Mouse (Mus musculus) CD4-positive helper T cell, adult 2 months (primary cell): ENCODE results near the gene Angel1.

ENCODE experiments used
- DNase-seq: peaks from one replicate; pipeline ENCODE4 v3.0.0-alpha.2; 2012; ENCODE audit warnings: low read depth, missing footprints, low spot score

Gene Angel1

DNA sequence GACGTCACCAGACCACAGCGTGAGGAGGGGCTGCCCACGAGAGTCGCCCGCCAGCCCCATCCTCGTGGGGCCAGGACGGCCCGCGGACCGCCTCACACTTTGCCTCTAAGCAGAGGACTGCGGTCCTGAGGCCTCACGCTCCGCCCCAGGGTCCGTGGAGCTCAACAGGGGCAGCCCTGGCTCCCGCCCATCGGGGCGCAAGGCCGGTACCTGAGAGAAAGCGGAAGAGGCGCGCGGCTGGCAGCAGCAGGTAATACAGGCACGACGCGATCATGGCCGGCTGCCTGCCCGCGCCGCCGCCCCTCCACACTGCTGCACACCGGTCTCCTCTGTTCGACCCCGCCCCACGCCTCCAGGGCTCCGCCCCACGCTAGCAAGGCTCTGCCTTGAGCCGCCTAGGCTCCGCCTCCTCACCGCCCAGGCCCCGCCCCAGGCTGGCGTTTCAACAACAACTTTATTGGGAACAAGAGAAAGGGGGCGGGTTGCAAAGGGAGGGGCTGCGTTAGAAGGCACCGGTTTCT, at the start of gene Angel1:
TSS of gene Angel1 (minus strand) at position 341 of the 521 bp plus-strand sequence.
- peak; percentile 98 for DNase-seq

- DNase-seq: no peak
Observed at GRCm38 (mm10) chr12:86775561-86776280, 49.5 kb upstream of the Angel1 start.

GRCm38 (mm10) chr12:86772551-86772950, 46.3 kb upstream of the Angel1 start:
- no peak for DNase-seq

- DNase-seq: peak; percentile 86
Observed at GRCm38 (mm10) chr12:86771823-86772427, 45.7 kb upstream of the Angel1 start.

DNA sequence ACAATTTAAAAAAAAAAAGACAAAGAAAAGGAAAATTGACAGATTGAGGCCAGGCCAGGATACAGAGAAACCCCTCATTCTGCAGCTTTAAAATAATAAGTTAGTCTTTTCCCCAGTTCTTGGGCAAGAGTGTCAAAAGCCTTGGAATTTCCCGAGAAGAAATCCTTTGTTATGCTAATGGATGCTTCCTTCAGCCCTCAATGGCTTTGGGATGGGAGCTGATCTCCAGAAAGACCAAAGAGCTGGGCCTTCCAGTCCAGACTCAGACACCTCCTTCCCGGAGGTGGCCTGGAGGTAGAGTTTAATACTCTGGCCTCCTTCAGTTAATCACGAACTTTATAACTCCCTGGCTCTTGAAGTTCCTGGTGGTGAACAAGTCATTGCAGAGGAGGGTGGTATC, 44.7 kb upstream of the Angel1 start:
- DNase-seq: no peak

- DNase-seq: no peak
Observed at GRCm38 (mm10) chr12:86770261-86770670, 44.0 kb upstream of the Angel1 start.

- no peak for DNase-seq
Observed at GRCm38 (mm10) chr12:86769819-86770218, 43.6 kb upstream of the Angel1 start.

DNA sequence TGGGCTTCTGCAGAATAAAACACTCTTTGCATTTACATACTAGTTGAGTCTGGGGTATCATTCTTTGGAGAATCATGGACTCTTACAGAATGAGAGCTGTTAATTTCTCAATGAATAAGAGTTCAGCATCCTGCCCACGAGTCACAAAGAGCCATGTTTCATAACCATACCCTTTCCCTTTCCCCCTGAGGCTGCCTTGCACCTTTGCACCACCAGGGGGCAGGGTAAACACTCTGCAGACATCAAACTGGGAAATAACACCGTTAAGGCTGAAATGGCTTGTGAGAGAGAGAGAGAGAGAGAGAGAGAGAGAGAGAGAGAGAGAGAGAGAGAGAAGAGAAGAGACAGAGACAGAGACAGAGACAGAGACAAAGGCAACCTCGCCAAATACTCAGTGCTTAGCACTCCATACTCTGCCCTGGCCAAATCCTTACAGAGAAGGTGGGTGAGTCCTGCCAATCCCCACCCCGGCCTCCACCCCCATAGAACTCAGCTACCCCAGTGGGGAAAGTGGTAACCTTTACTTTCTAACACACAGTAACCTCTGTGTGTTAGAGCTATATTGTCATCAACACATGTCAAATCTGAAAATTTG, 42.8 kb upstream of the Angel1 start:
- peak; percentile 74 for DNase-seq

DNA sequence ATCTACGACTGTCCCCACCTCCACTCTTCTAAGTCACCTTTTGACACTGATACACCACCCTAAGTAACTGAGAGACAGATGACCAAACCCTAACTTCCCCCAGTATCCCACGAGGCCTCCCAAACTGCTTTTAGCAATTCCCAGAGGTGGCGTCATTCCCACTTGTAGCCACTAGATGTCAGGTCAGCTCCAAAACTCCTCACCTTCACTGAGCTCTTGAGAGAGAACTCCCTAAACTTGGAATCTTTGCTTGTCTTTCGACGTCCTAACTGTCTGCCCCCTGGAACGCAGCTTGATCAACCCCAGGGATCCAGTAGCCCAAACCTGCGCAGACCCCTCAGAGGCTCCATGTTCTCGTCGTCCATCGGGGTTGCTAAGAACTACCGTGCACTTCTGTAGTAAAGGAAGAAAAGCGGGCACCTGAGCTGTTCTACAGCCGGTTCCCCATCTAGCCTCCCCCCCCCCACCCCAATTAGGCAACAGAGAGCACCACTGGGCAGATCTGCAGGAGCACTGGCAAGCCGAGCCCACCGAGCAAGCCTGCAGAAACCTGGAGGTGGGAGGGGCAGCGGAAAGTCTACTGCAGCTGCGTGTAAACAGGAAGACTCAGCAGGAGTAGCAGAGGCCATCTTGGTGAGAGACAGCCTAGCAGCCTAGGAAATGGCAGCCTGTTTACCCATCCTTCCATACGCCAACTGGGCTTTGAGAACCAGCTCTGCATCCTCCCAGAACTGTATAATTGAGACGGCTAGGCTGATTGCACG, 41.8 kb upstream of the Angel1 start:
- DNase-seq: peak; percentile 46

DNA sequence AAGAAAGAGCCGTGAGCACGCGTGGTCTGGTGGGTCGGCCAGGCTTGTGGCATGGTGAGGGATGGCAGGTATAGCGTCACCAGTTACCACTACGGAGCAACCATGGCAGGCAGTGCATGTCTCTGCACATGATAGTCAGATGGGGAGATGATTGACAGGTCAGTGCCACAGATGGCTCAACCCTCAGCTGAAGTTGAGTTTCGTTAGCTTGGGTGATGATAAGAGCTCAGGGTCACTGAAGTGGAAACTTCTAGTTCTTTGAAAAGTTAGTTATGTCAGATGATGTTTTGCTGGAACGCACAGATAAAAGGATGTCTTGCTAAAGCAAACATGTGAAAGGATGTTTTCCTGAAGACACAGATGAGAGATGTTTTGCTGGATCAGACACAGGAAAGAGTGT, 40.2 kb upstream of the Angel1 start:
- no peak for DNase-seq

DNA sequence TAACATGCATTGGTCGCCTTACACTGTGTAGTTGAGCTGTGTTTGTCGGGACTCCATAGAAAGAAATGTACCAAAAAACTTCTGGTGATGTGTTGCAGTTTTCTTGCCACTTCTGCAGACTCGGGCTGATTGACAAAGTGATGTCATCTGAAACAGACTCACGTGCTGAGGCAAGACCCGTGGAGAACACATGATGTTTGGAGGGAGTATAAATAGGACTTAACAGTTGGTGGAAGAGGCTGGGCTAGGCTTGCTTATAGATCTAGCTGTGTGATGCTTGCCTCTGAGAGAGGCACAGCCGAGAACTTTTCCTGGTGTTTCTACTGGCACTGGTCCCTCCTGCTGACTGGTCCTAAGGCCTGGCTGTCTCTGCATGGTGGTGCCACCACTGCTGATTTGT, 37.8 kb upstream of the Angel1 start:
- DNase-seq: no peak

- no peak for DNase-seq
Observed at GRCm38 (mm10) chr12:86761036-86761435, 34.8 kb upstream of the Angel1 start.

GRCm38 (mm10) chr12:86734319-86734810, 8.1 kb upstream of the Angel1 start, which contains the start of gene Lrrc74a:
Lrrc74a (plus strand) TSS chr12:86734369.
- no peak for DNase-seq

DNA sequence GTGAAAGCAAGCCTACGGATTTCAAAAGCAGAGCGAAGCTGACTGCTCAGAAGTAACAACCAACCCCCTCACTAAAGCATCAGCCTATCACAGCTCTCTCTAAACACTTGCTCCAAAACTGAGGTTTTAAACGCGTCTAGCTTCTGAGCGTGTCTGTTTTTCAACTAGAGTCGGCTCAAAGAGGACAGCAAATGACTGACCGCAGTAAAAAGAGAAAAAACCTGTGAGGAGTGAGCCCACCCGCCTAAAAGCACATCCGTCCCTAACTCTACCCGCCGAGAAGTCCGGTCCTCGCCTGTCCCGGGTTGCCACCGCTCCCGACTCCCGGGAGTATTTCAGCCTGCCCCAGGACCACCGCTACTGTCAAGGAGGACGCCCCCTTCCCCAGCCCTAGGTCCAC, 554 bp downstream of the Angel1 start:
- DNase-seq: peak; percentile 44

DNA sequence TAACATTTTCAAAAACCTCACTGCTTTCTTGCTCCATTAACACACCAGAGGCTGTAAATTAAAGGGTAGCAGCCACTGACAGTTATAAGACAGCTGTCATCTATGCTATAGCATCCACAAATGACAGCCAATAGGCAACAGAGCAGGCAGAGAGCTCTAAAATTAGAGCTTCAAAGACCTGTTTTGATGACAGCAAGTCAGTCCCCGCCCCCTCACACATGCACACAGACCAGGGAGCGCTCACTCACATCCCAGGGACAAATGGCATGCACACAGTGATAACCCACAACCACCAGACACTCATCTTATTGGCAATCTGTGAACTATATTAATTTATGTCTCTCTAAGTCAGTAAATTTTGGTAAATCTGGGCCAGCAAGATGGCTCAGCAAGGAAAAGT, 2.0 kb downstream of the Angel1 start:
- no peak for DNase-seq

DNA sequence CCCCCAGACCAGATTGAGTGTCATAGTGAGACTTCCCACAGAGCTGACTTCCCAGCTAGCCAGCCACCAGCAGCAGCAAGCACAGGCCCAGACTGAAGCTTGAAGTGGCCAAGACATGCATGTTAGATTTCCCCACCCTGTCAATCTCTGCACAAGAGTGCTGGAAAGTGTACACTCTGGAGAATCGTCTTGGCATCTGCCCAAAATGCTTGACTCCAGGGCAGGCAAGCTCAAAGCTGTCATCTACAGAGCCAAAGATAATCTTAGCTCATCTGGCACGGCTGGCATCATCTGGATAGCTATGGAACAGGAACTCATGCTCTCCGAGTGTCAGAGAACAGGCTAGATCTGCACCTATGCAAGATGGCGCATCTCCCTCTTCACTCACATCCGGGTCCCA, 4.8 kb downstream of the Angel1 start:
- no peak for DNase-seq

- DNase-seq: no peak
Observed at GRCm38 (mm10) chr12:86719961-86720639, 6.2 kb downstream of the Angel1 start.

GRCm38 (mm10) chr12:86716962-86717361, 9.3 kb downstream of the Angel1 start:
- DNase-seq: no peak

GRCm38 (mm10) chr12:86715401-86715800, 10.9 kb downstream of the Angel1 start:
- DNase-seq: peak; percentile 42

- DNase-seq: no peak
Observed at GRCm38 (mm10) chr12:86714026-86714425, 12.2 kb downstream of the Angel1 start.

DNA sequence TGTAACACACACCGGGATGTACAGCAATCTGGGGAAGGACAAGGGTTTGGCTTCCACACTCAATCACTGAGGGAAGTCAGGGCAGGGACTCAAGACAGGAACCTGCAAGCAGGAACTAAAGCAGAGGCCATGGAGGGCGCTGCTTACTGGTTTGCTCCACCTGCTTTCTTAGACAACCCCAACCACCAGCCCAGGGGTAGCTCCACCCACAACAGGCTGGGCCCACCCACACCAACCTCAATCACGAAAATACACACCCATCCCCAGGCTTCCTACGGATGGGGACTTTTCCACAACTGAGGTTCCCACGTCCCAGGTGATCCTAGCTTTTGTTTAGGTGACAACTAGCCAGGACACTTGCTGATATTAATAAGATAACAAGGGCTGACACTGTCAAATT, 20.4 kb downstream of the Angel1 start:
- no peak for DNase-seq
